Mouse (Mus musculus): ENCODE results near the gene Fgfr2.
A peak's percentile ranks its signal among the peaks of the same experiment; 100 is the strongest.
"Not testable (repeated sequence)": the region's sequence is repeated elsewhere in the genome, so short reads cannot be mapped to it uniquely, and the experiment has no call there.

Gene Fgfr2

GRCm38 (mm10) chr7:130695669-130696338 lies 2427.3 kb downstream of the Fgfr2 start:
- DNase-seq (ENCODE audit: low read depth, low spot score): no peak

GRCm38 (mm10) chr7:130693800-130694193 lies 2429.4 kb downstream of the Fgfr2 start:
- DNase-seq (ENCODE audit: low read depth, low spot score): no peak

GRCm38 (mm10) chr7:130692943-130693799 lies 2430.0 kb downstream of the Fgfr2 start:
- DNase-seq (ENCODE audit: low read depth, low spot score): peak; percentile 30

- peak; percentile 80 for DNase-seq (ENCODE audit: low read depth, low spot score)
Measured at GRCm38 (mm10) chr7:130692392-130692942, 2430.7 kb downstream of the Fgfr2 start.

GRCm38 (mm10) chr7:130691931-130692330 lies 2431.2 kb downstream of the Fgfr2 start:
- no peak for DNase-seq (ENCODE audit: low read depth, low spot score)

- DNase-seq (ENCODE audit: low read depth, low spot score): no peak
Measured at GRCm38 (mm10) chr7:130690869-130691268, 2432.3 kb downstream of the Fgfr2 start.

- DNase-seq (ENCODE audit: low read depth, low spot score): no peak
Measured at GRCm38 (mm10) chr7:130688601-130689000, 2434.5 kb downstream of the Fgfr2 start.

GRCm38 (mm10) chr7:130681798-130682197 lies 2441.4 kb downstream of the Fgfr2 start:
- DNase-seq (ENCODE audit: low read depth, low spot score): no peak

GRCm38 (mm10) chr7:130678414-130678813 lies 2444.7 kb downstream of the Fgfr2 start:
- no peak for DNase-seq (ENCODE audit: low read depth, low spot score)

GRCm38 (mm10) chr7:130677541-130678274 lies 2445.4 kb downstream of the Fgfr2 start:
- DNase-seq (ENCODE audit: low read depth, low spot score): no peak

- DNase-seq (ENCODE audit: low read depth, low spot score): no peak
Measured at GRCm38 (mm10) chr7:130676885-130677540, 2446.1 kb downstream of the Fgfr2 start.

- no peak for DNase-seq (ENCODE audit: low read depth, low spot score)
Measured at GRCm38 (mm10) chr7:130674526-130674925, 2448.6 kb downstream of the Fgfr2 start.

GRCm38 (mm10) chr7:130673169-130674033 lies 2449.7 kb downstream of the Fgfr2 start:
- DNase-seq (ENCODE audit: low read depth, low spot score): peak; percentile 58

- DNase-seq (ENCODE audit: low read depth, low spot score): peak; percentile 48
Measured at GRCm38 (mm10) chr7:130671301-130671700, 2451.8 kb downstream of the Fgfr2 start.

GRCm38 (mm10) chr7:130670358-130670757 lies 2452.8 kb downstream of the Fgfr2 start:
- no peak for DNase-seq (ENCODE audit: low read depth, low spot score)

GRCm38 (mm10) chr7:130669370-130669881 lies 2453.7 kb downstream of the Fgfr2 start:
- DNase-seq (ENCODE audit: low read depth, low spot score): no peak

- no peak for DNase-seq (ENCODE audit: low read depth, low spot score)
Measured at GRCm38 (mm10) chr7:130668729-130669281, 2454.3 kb downstream of the Fgfr2 start.

GRCm38 (mm10) chr7:130668013-130668412 lies 2455.1 kb downstream of the Fgfr2 start:
- DNase-seq (ENCODE audit: low read depth, low spot score): not testable (repeated sequence)

- no peak for DNase-seq (ENCODE audit: low read depth, low spot score)
Measured at GRCm38 (mm10) chr7:130665358-130665757, 2457.8 kb downstream of the Fgfr2 start.

- DNase-seq (ENCODE audit: low read depth, low spot score): peak; percentile 74
Measured at GRCm38 (mm10) chr7:130664629-130665028, 2458.5 kb downstream of the Fgfr2 start.

Measured in ES-CJ7 (cell line).